Mouse (Mus musculus) ES-E14 (cell line): ENCODE results near the gene Vav3.

Experiments used
- MAFK ChIP-seq: IDR thresholded peaks from 2 replicates; pipeline ENCODE4 v1.6.1; 2014; ENCODE audit warnings: mild to moderate bottlenecking, low read depth, low read length, inconsistent platforms; ENCODE audit not compliant: insufficient read depth
- ZNF384 ChIP-seq: IDR thresholded peaks from 2 replicates; pipeline ENCODE4 v1.6.1; 2012; ENCODE audit warnings: low read depth, low read length, inconsistent platforms

DNA sequence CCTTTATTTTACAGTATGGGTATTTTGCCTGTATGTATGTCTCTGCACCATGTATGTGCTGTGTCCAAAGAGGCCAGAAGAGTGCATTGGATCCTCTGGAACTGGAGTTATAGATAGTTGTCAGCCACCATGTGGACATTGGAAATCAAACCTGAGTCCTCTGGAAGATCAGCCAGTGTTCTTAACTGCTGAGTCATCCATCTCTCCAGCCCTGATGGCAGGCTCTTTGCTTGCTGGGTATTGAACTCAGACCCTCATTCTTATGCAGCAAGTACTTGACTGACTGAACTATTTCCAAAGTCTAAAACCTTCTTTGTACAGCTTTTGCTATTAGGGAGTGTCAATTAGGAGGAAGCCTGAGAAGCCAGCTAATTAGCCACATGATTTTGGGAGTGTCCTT is 126.1 kb downstream of the Vav3 start:
- TF ChIP-seq MAFK (0 out of 2 replicates have a peak, but pooled peaks have one; percentile 28), ZNF384 (no peak)
